Mouse (Mus musculus): ENCODE measurements around the gene Ccl9.

DNA sequence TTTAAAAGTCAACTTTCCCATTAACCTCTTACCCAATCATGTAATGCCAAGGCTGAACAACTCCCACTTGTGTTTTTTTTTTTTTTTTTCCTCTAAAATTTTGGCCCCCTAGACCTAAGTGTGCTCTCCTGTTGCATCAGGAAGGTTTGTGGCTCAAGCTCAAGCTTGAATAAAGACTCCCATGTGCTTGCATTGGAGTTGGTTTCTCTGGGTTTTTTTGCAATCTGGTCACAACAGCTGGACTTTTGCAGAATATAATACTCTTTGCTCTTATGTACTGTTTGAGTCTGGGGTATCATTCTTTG lies 5.0 kb upstream of the Ccl9 start:
- no peak for TF ChIP-seq CTCF (IDR thresholded peaks at IDR 0.05)
- TF ChIP-seq POLR2A (IDR thresholded peaks at IDR 0.05; ENCODE audit: insufficient read depth, low read depth, low read length), result no peak
